Mouse (Mus musculus) frontal cortex, adult (tissue): Measurements from ENCODE around the gene Cd79b.

ENCODE experiments used
- ATAC-seq: cut with Nextera tagmentation; 2 replicates; pipeline ENCODE4 v1.9.2; 2017; ENCODE audit warnings: mild to moderate bottlenecking, moderate library complexity, mixed read lengths; ENCODE audit not compliant: low TSS enrichment

Gene Cd79b

GRCm38 (mm10) chr11:106318406-106319366 lies 4.1 kb upstream of the Cd79b start:
- ATAC-seq = peak; percentile 85

GRCm38 (mm10) chr11:106317801-106318200 lies 3.2 kb upstream of the Cd79b start:
- no peak for ATAC-seq

- ATAC-seq = no peak
Observed at GRCm38 (mm10) chr11:106316416-106316815, 1.9 kb upstream of the Cd79b start.

GRCm38 (mm10) chr11:106313533-106313932 lies 1.0 kb downstream of the Cd79b start:
- ATAC-seq = no peak

GRCm38 (mm10) chr11:106310123-106310522 lies 4.4 kb downstream of the Cd79b start:
- ATAC-seq = no peak

- no peak for ATAC-seq
Observed at GRCm38 (mm10) chr11:106308162-106308561, 6.4 kb downstream of the Cd79b start.

GRCm38 (mm10) chr11:106307432-106307831 lies 7.1 kb downstream of the Cd79b start:
- no peak for ATAC-seq

- ATAC-seq = no peak
Observed at GRCm38 (mm10) chr11:106306758-106307157, 7.8 kb downstream of the Cd79b start.

- ATAC-seq = no peak
Observed at GRCm38 (mm10) chr11:106306065-106306385, 8.5 kb downstream of the Cd79b start.

- ATAC-seq = no peak
Observed at GRCm38 (mm10) chr11:106305348-106306064, 9.1 kb downstream of the Cd79b start.

GRCm38 (mm10) chr11:106302634-106303033 lies 11.9 kb downstream of the Cd79b start:
- peak; percentile 64; the same call in 1 of the 2 replicates for ATAC-seq

- ATAC-seq = no peak
Observed at GRCm38 (mm10) chr11:106301765-106302164, 12.8 kb downstream of the Cd79b start, which contains the start of gene Gh. TSS of gene Gh (minus strand) at chr11:106301865.

GRCm38 (mm10) chr11:106291861-106292260 lies 22.7 kb downstream of the Cd79b start:
- ATAC-seq = no peak

- no peak for ATAC-seq
Observed at GRCm38 (mm10) chr11:106290376-106290775, 24.2 kb downstream of the Cd79b start.

- ATAC-seq = no peak
Observed at GRCm38 (mm10) chr11:106289369-106289768, 25.2 kb downstream of the Cd79b start.

GRCm38 (mm10) chr11:106286987-106287386 lies 27.6 kb downstream of the Cd79b start:
- 0 out of 2 replicates have a peak, but pooled peaks have one; percentile 20 for ATAC-seq

- ATAC-seq = no peak
Observed at GRCm38 (mm10) chr11:106286206-106286605, 28.4 kb downstream of the Cd79b start.

GRCm38 (mm10) chr11:106284126-106284525 lies 30.4 kb downstream of the Cd79b start:
- ATAC-seq = no peak

- no peak for ATAC-seq
Observed at GRCm38 (mm10) chr11:106283371-106283770, 31.2 kb downstream of the Cd79b start.

- no peak for ATAC-seq
Observed at GRCm38 (mm10) chr11:106282452-106282851, 32.1 kb downstream of the Cd79b start.

GRCm38 (mm10) chr11:106276454-106276853 lies 38.1 kb downstream of the Cd79b start, which contains the start of gene Tcam1:
TSS of gene Tcam1 (plus strand) at chr11:106276672.
- ATAC-seq = peak; percentile 79

- ATAC-seq = no peak
Observed at GRCm38 (mm10) chr11:106274971-106275411, 39.6 kb downstream of the Cd79b start.

GRCm38 (mm10) chr11:106274374-106274773 lies 40.2 kb downstream of the Cd79b start:
- ATAC-seq = no peak
